Mouse (Mus musculus): ENCODE measurements around the gene Odf4. TPM values are rescaled to one million over a fixed set of nuclear protein-coding genes. Genes with fewer than 3 reads are reported as not detected.
A peak's percentile ranks its signal among the peaks of the same experiment; 100 is the strongest.

The Odf4 gene
- total RNA-seq, 4 experiments from 2014 or later = 0.35 to 1.7 (median 0.78) TPM; not detected in 1

- DNase-seq = peak; percentile 97
These were observed 25.4 kb downstream of the Odf4 start, which contains the start of gene Rpl26 for GRCm38 (mm10) chr11:68901351-68902046. Gene Rpl26, plus strand, starts transcription at chr11:68901583.

GRCm38 (mm10) chr11:68900519-68901350 is 26.1 kb downstream of the Odf4 start:
- DNase-seq = no peak

- no peak for DNase-seq
These were observed 27.1 kb downstream of the Odf4 start for GRCm38 (mm10) chr11:68899815-68900214.

GRCm38 (mm10) chr11:68898790-68899189 is 28.1 kb downstream of the Odf4 start:
- no peak for DNase-seq

GRCm38 (mm10) chr11:68897838-68898237 is 29.0 kb downstream of the Odf4 start:
- no peak for DNase-seq

- DNase-seq = no peak
These were observed 29.8 kb downstream of the Odf4 start for GRCm38 (mm10) chr11:68897120-68897519.

GRCm38 (mm10) chr11:68896247-68896646 is 30.6 kb downstream of the Odf4 start:
- DNase-seq = no peak

- no peak for DNase-seq
These were observed 32.9 kb downstream of the Odf4 start for GRCm38 (mm10) chr11:68893911-68894464.

- no peak for DNase-seq
These were observed 34.5 kb downstream of the Odf4 start for GRCm38 (mm10) chr11:68892233-68892832.

- no peak for DNase-seq
These were observed 35.1 kb downstream of the Odf4 start for GRCm38 (mm10) chr11:68891823-68892222.

GRCm38 (mm10) chr11:68890625-68891024 is 36.3 kb downstream of the Odf4 start:
- DNase-seq = no peak

- no peak for DNase-seq
These were observed 38.2 kb downstream of the Odf4 start for GRCm38 (mm10) chr11:68888653-68889052.

GRCm38 (mm10) chr11:68888253-68888652 is 38.6 kb downstream of the Odf4 start, which contains the start of gene Rnf222:
Gene Rnf222, plus strand, starts transcription at chr11:68888553.
- DNase-seq = no peak

- DNase-seq = no peak
These were observed 40.8 kb downstream of the Odf4 start for GRCm38 (mm10) chr11:68886091-68886490.

GRCm38 (mm10) chr11:68884368-68884767 is 42.5 kb downstream of the Odf4 start:
- no peak for DNase-seq

- no peak for DNase-seq
These were observed 43.0 kb downstream of the Odf4 start for GRCm38 (mm10) chr11:68883843-68884242.

- DNase-seq = no peak
These were observed 44.8 kb downstream of the Odf4 start for GRCm38 (mm10) chr11:68882107-68882506.

GRCm38 (mm10) chr11:68878811-68879210 is 48.1 kb downstream of the Odf4 start:
- DNase-seq = no peak

- no peak for DNase-seq
These were observed 52.0 kb downstream of the Odf4 start for GRCm38 (mm10) chr11:68874841-68875240.

Measured in adrenal gland, adult 8-10 months (tissue).